Mouse (Mus musculus): ENCODE data around the gene Tada3.
"Not testable (repeated sequence)": the region's sequence is repeated elsewhere in the genome, so short reads cannot be mapped to it uniquely, and the experiment has no call there.

The Tada3 gene

DNA sequence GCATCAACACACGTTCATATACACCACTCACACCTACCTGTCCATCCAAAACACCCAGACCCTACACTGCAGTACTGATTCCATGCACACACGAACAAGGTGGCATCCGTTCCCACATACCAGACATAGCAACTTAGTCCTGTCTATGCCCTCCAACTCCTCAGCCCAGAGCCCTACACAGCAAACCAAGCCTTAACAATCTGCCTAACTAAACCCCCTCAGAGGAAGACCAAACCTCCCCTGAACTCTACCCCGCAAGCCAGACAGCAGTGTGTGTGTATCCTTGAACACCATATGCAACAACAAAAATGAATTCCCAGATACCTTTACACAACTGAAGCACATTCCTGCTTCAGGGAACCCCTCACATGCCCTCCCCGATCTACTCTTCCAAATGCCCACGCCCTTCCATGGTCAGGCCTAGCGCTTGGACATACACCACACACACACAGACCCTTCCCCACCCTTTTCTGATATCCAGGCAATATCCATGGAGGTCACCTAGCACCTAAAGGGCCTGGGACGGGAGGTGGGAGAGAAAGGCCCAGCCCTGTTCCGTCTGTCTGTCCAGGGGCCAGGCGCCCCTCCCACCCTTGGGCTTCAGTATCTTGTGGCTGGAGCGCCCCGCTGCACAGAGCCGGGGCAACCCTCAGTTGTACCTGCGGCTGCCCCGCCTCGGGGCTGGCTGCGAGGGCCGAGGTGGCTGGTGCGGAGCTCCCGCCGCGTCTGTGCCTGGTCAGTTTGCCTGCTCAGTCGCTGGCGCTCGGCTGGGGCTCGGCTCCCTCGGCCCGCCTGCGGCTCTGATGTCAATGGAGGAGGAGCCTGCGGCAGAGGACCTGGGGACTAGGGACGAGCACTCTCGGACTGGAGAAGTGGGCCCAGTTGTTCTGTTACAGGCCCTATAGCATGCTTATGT, 34.2 kb downstream of the Tada3 start, which contains the start of gene Camk1:
Gene Camk1 (minus strand): TSS at position 808 of the 916 bp plus-strand sequence.
- DNase-seq (ENCODE audit: low read depth, low spot score) = peak; percentile 61

DNA sequence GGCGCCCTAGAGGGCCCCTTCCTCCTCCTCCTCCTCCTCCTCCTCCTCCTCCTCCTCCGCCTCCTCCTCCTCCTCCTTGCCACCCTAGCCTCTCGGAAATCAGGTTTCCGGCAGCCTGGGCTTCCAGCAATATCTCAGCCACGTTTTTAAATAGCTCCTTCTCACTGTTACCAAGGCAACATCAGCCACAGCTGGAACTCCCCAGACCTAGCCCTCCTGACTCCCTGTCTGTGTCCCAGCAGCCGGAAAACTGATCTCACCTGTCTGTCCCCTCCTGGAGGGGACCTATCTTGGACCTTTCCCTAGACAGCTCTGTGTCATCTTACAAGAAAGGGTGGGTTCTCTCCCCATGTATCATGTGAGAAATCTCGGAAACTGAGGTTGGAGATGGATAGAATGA, 35.4 kb downstream of the Tada3 start:
- no peak for DNase-seq (ENCODE audit: low read depth, low spot score)

DNA sequence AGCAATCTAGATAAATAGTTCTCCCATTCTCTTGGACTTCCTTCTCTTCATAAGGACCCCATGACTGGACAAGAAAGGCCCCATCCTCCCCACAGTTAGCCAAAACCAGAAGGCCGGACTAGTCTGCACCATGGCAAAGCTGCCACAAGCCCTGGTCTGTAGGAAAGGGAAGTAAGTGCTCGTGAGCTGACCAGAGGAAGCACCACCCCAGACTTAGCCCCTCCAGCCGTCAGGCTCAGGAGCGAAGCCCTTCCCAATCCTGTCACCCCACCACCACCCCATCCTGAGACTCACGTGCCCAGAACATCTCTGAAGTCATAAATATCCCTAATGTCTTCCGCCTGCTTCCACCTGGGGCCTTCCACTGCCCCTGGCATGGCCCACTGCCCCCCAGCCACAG, 36.1 kb downstream of the Tada3 start:
- DNase-seq (ENCODE audit: low read depth, low spot score) = no peak

DNA sequence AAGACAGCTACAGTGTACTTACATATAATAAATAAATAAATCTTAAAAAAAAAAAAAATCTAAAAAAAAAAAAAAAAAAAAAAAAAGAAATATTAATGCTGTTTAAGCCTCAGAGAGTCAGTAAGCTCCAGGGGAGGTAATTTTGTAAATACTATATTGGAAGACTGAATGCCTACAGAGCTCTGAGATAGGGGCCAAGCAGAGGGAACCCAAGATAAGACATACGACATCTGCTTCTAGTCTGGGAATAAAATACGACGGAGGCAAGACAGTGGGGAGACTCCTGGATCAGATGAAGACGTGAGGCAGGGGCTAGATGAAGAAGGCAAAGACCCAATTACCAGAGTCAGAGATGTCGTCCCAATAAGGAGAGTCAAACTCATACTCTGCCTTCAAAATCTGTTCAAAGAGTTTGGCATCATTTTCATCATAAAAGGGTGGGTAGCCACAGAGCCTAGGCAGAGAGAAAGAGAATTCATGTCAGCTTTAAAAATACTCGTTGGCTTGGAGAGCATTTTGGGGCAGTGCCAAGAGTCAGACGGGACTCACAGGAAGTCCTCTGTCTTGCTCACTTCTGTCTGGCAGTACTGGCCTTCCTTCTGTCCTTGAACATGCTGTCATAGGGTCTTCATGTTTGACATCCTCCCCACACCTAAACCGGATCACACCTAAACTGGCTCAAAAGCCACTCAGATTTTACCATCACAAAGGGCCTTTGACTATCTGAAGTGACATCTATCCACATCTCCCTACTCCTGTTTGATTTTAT, 40.6 kb downstream of the Tada3 start:
- no peak for DNase-seq (ENCODE audit: low read depth, low spot score)

DNA sequence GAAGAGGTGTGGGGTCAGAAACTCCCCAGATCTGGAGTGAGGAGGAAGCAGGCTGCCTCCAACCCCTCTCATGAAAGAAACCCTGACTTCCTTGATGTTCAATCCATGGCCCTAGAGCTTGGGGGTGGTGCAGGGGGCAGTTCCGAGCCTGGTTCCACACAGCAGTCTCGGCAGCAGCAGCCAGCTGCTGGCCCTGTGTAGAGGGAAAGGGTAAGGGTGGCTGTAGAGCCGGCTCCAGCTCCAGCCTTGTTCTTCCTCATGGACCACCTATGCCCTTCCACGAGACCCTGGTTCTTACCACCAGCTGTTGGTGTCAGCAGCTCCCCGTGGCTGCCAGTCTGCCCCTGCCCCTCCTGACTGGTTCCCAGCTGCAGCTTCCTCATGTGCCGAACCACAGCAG, 43.5 kb downstream of the Tada3 start:
- no peak for DNase-seq (ENCODE audit: low read depth, low spot score)

DNA sequence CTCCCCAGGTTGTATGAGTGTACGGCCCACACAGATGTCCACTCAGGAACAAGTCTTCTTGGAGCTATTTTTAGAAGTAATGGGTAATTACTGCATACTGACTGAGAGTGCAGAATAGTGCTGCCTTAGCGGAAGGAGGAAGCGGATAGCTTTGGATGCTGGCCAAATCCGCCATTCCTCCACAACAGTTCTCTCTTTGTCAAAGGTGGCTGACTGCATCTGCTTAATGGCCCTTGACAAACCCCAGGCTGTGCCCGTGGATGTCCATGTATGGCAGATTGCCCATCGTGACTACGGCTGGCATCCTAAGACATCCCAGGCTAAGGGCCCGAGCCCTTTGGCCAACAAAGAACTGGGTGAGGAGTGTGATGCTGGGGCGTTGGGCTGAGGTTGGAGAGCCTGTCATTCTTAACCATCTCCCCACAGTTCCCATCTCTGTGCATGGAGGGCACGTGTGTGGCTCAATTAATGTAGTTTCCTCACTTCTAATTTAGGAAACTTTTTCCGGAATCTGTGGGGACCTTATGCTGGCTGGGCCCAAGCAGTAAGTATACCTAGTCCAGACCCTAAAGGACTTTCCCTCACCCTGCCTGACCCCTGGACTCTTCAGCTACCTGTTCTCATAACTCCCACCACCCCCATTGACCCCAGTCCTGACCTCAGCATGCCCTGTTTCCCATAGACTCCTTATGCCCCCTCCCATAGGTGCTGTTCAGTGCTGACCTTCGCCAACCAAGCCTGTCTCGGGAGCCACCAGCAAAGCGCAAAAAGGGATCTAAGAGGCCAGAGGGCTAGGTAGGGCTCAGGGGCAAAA, 44.3 kb downstream of the Tada3 start:
- no peak for DNase-seq (ENCODE audit: low read depth, low spot score)

DNA sequence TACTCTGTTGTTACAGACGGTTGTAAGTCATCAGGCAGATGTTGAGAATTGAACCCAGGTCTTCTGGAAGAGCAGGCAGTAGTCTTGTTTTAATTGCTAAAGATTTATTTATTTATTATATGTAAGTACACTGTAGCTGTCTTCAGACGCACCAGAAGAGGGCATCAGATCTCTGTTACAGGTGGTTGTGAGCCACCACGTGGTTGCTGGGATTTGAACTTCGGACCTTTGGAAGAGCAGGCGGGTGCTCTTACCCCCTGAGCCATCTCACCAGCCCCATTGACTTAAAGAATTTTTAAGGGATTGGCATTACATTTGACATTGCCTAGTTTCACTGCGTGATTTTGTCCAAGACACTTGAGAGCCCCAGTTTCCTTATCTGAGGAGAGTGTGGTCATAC, 44.9 kb downstream of the Tada3 start:
- not testable (repeated sequence) for DNase-seq (ENCODE audit: low read depth, low spot score)

DNA sequence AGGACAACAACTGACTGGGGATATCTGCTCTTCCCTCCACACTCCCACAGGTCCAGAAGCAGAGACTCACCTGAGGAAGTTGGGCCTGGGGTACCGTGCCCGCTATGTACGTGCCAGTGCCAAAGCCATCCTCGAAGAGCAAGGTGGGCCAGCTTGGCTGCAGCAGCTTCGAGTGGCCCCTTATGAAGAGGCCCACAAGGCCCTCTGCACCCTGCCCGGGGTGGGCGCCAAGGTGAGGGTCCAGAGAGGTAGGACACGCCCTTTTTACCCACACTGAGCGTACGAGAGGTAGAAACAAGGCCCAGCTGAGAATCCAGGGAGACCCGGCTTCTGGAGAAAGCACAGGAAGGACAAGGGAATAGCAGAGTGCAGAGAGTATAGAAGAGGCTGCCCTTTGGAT, 46.0 kb downstream of the Tada3 start:
- DNase-seq (ENCODE audit: low read depth, low spot score) = no peak

DNA sequence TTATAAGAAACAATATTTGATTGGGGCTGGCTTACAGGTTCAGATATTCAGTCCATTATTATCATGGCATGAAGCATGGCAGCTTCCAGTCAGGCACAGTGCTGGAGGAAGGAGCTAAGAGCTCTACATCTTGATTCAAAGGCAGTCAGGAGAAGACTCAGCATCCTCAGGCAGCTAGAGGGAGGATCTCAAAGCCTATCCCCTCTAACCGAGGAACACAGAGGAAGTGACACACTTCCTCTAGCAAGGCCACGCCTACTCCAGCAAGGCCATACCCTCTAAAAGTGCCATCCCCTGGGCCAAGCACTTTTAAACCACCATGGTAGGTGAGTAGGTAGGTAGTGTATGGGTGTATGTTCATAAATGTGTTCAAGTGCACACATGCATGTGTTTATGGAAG, 47.1 kb downstream of the Tada3 start:
- peak; percentile 41 for DNase-seq (ENCODE audit: low read depth, low spot score)

DNA sequence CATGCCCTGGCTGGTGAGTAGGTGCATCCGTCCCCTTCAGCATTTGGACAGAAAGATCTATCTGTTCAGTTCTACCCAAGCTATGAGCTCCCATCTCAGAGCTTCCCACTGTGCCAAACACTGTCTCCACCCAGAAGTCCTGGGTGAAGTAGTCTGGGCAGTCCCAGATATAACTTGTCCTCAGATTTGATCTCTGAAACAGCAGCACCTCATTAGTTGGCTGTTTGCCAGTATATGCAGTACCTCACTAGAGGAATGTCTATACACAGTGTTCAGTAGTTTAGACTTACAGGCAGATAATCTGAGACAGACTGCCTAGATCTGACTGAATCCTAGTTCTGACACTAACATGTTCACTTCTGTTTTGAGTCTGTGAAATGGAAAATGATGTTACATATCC, 48.3 kb downstream of the Tada3 start:
- DNase-seq (ENCODE audit: low read depth, low spot score) = no peak

DNA sequence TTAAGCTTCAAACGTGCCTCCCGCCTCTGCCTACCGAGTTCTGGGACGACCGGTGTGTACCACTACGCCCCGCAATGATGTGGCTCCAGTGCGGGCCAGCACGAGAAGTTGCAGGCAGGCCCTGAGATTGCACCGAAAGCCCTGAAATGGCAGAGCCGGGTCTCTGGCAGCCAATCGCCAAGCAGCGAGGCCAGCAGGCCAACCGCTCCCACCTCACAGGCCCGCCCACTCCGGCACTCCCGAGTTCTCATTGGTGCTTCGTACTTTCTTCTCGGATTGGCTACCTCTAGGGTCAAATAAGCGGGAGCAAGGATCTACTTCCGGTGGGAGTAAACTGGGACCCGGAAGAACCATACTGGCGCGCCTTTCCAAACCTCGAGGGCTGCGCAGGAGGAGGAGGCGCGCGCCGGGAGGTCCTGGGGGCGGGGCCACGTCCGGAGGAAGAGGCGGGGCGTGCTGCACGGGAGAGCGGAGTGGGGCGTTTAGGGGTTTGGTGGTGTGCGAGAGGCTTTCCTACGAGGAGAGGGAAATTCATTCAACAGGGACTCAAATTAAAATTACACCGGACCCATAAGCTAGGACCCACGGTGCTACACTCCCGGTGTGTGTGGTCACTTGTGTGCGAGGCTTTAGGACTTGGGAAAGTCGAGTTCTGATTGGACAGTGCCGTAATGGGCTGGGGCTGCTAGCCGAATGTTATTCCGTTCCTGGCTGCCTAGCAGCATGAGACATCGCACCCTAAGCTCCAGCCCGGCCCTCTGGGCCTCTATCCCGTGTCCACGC, 51.0 kb downstream of the Tada3 start, which contains the start of gene Ogg1:
Gene Ogg1 (plus strand): TSS at position 440 of the 783 bp plus-strand sequence.
- DNase-seq (ENCODE audit: low read depth, low spot score) = peak; percentile 100

Measured in R1 (cell line).